Mouse (Mus musculus) forebrain, embryonic 16.5 days (tissue): ENCODE data around the gene Ankrd36. TPM values are rescaled to one million over a fixed set of nuclear protein-coding genes. Genes with fewer than 3 reads are reported as not detected.

Experiments
- ATAC-seq: fragments of 200-750 bp; cut with Nextera tagmentation; 2 replicates; pipeline ENCODE4 v1.8.0; 2017; ENCODE audit warnings: mild to moderate bottlenecking, moderate library complexity
- H3K27ac ChIP-seq: fragments of 300-500 bp; sonication (generic); 2 replicates; pipeline ENCODE4 v1.5.1; 2014; ENCODE audit warnings: low read length, control low read depth
- H3K27me3 ChIP-seq: fragments of 300-500 bp; sonication (generic); replicated peaks from 2 replicates; pipeline ENCODE4 v1.6.1; 2014; ENCODE audit warnings: low read length; ENCODE audit not compliant: control insufficient read depth, insufficient read depth
- H3K36me3 ChIP-seq: fragments of 300-500 bp; sonication (generic); 2 replicates; pipeline ENCODE4 v1.6.1; 2014; ENCODE audit not compliant: control insufficient read depth, insufficient read depth
- H3K4me1 ChIP-seq: fragments of 300-500 bp; sonication (generic); replicated peaks from 2 replicates; pipeline ENCODE4 v1.6.1; 2014; ENCODE audit warnings: low read length; ENCODE audit not compliant: control insufficient read depth, insufficient read depth
- H3K4me2 ChIP-seq: fragments of 300-500 bp; sonication (generic); 2 replicates; pipeline ENCODE4 v1.6.1; 2014; ENCODE audit warnings: mild to moderate bottlenecking, low read length, control low read depth
- H3K4me3 ChIP-seq: fragments of 300-500 bp; sonication (generic); replicated peaks from 2 replicates; pipeline ENCODE4 v1.5.1; 2014; ENCODE audit warnings: mild to moderate bottlenecking, low read length, control low read depth
- H3K9ac ChIP-seq: fragments of 300-500 bp; sonication (generic); replicated peaks from 2 replicates; pipeline ENCODE4 v1.6.1; 2014; ENCODE audit warnings: low read depth, low read length, control low read depth
- H3K9me3 ChIP-seq: fragments of 300-500 bp; sonication (generic); 2 replicates; pipeline ENCODE4 v1.6.1; 2016; ENCODE audit warnings: low read length; ENCODE audit not compliant: control insufficient read depth
- WGBS: fragments of 180-500 bp; shearing (Covaris S2); extraction: QIAGEN DNeasy Blood & Tissue Kit; methylation state at CpG from one replicate; pipeline ENCODE4 v1.1.7; 2014; 5-methylcytosine and 5-hydroxymethylcytosine counted together
- polyA plus RNA-seq: library from polyadenylated mRNA; unstranded; fragments of >200 nt; fragmentation: Nextera tagmentation; extraction: Ambion mirVana; gene quantifications from 2 replicates; pipeline ENCODE4 v1.2.1, GENCODE M21; 2015

Ankrd36 gene
- polyA plus RNA-seq, 1 experiment from 2014 or later = not detected

DNA sequence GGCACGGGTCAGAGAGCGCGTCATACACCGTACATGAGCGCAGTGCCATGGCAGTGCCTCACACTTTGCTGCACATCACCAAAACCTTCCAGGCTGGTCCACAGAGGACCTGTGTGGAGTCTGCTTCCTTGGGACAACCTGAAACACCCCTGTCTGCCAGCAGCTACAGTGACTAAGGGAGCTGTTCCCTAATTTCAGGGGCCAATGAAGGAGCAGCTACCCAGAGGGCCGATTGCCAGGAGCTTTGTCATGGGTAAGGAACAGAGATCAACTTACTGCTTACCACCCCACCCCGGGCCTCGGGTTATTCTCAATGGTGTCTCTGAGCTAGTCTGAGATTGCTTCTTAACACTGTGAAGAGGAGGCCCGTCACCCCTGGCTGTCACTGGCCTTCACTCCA is 145.7 kb downstream of the Ankrd36 start:
- no peak overlapping the region for H3K9ac ChIP-seq
- H3K4me1 ChIP-seq = no peaks in the 10 kb centered on the region
- H3K27ac ChIP-seq = no peak overlapping the region
- H3K27me3 ChIP-seq = no peaks in the 10 kb centered on the region
- WGBS = 93% methylated on average over 9 of the region's 9 CpGs
- no peak overlapping the region for H3K4me3 ChIP-seq
- peaks cover 25% of the 10 kb centered on the region for H3K36me3 ChIP-seq
- no peak for ATAC-seq
- no peak overlapping the region for H3K4me2 ChIP-seq
- no peaks in the 10 kb centered on the region for H3K9me3 ChIP-seq

GRCm38 (mm10) chr11:5715630-5716105 is 146.2 kb downstream of the Ankrd36 start, which contains the start of gene Mrps24:
Mrps24 (minus strand) TSS chr11:5715680.
- Histone ChIP-seq H3K27ac (no peak within 1 kb of the TSS), H3K9ac (no peak within 1 kb of the TSS), H3K27me3 (no peaks in the 10 kb centered on the region), H3K9me3 (no peaks in the 10 kb centered on the region), H3K4me1 (no peaks in the 10 kb centered on the region), H3K36me3 (peaks cover 25% of the 10 kb centered on the region), H3K4me2 (no peak within 1 kb of the TSS), H3K4me3 (no peak within 1 kb of the TSS)
- WGBS = 85% methylated on average over 14 of the region's 14 CpGs
- ATAC-seq = no peak

DNA sequence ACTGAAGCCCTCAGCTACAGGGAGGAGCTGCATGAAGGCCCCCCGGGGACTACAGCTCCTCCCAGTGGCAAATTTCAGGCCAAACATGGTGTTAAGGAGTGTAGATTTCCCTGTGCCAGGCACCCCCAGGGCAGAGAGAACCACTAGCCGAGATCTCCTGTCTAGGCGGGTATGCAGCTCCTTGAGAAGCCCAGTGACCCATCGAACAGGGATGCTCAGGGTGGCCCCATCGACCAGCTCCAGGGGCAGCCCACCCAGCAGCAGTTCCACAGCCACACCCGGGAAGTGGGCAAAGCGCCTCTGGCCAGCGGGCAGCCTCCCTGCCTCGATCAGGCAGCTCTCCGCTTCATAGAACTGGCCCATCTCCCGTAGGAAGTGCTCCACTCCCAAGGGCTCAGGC is 146.8 kb downstream of the Ankrd36 start:
- Histone ChIP-seq H3K9ac (no peak overlapping the region), H3K4me3 (no peak overlapping the region), H3K27ac (no peak overlapping the region), H3K27me3 (no peaks in the 10 kb centered on the region), H3K9me3 (no peaks in the 10 kb centered on the region), H3K36me3 (peaks cover 25% of the 10 kb centered on the region), H3K4me1 (no peaks in the 10 kb centered on the region), H3K4me2 (no peak overlapping the region)
- 94% methylated on average over 11 of the region's 11 CpGs for WGBS
- ATAC-seq = no peak

DNA sequence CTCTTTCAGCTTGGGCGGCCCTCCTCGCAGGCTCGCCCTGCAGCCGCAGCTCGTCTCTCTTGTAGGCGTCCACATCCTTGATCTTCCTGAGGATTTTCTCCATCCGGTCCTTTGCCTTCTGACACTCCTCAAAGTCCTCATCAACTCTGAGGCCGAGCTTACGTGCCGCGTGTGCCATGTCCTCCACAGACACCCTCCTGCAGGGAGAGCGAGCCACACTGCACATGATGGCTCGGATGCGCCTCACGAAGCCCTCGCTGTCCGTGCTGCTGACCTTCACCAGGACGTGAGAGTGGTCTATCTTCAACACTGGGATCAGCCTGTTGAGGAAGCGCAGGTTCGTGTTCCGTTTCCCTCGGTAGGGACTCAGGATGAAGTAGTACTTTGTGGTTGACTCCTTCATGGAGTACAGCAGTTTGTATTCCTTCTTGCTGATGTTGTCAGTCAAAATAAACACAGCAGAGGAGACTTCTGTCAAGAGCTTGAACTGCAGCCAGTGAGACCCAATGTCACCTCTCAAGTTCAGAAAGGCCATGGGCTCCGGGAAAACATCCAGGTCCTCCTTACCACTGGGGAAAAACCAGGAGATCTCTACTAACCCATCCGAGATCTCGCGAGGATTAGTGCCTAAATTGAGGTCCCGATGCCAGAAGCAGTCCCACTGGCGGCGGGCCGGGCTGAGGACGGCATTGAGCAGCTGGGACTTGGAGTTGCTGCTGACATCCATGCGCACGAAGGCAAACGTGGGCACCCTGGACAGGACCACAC is 147.6 kb downstream of the Ankrd36 start:
- Histone ChIP-seq H3K9ac (no peak overlapping the region), H3K27ac (no peak overlapping the region), H3K36me3 (peaks cover 25% of the 10 kb centered on the region), H3K27me3 (no peaks in the 10 kb centered on the region), H3K9me3 (no peaks in the 10 kb centered on the region), H3K4me2 (no peak overlapping the region), H3K4me3 (no peak overlapping the region), H3K4me1 (no peaks in the 10 kb centered on the region)
- WGBS = 94% methylated on average over 34 of the region's 34 CpGs
- no peak for ATAC-seq

GRCm38 (mm10) chr11:5718611-5719354 is 149.3 kb downstream of the Ankrd36 start:
- Histone ChIP-seq H3K9me3 (no peaks in the 10 kb centered on the region), H3K36me3 (peaks cover 27% of the 10 kb centered on the region), H3K27ac (no peak overlapping the region), H3K27me3 (no peaks in the 10 kb centered on the region), H3K4me2 (no peak overlapping the region), H3K4me3 (no peak overlapping the region), H3K9ac (no peak overlapping the region), H3K4me1 (no peaks in the 10 kb centered on the region)
- 94% methylated on average over 12 of the region's 12 CpGs for WGBS
- no peak for ATAC-seq

DNA sequence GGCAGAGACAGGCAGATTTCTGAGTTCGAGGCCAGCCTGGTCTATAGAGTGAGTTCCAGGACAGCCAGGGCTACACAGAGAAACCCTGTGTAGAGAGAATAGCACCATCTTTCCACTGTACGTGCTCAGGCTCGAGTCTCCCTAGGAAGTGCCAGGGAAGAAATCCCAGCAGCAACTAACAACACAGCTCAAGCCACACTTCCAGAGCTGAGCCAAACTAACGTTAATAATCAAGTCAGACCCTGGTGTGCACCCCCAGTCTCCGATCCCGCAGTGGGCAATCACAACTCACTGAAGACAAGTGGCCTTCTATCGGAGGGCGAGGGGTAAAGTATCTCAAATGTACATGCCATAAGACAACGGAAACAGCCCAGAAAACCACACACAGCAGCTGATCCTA is 160.1 kb downstream of the Ankrd36 start:
- Histone ChIP-seq H3K4me1 (no peaks in the 10 kb centered on the region), H3K4me2 (no peak overlapping the region), H3K9me3 (no peaks in the 10 kb centered on the region), H3K27ac (no peak overlapping the region), H3K36me3 (no peaks in the 10 kb centered on the region), H3K9ac (no peak overlapping the region), H3K4me3 (no peak overlapping the region), H3K27me3 (no peaks in the 10 kb centered on the region)
- WGBS = 92% methylated on average over 9 of the region's 9 CpGs
- ATAC-seq = no peak

DNA sequence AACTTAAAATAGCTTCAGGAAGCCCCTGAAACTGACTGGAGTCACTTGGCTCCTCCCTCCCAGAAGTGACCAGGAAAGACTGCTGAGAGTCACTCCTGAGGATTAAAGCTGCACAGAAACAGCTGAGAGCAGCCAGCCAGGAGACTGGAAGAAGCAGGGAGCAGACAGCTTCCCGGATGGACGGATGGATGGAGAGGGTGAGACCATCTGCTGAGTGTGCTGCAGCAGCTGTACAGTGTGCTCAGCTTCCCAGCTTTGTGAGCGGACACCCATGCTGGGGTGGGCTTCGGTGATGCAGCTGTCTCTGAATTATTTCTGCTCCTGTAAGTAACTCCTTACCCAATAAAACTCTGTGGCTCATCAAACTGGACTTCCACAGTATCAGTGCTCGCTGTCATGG is 162.9 kb downstream of the Ankrd36 start:
- ATAC-seq = no peak
- Histone ChIP-seq H3K36me3 (no peaks in the 10 kb centered on the region), H3K4me3 (no peak overlapping the region), H3K9ac (no peak overlapping the region), H3K4me1 (no peaks in the 10 kb centered on the region), H3K4me2 (no peak overlapping the region), H3K27me3 (no peaks in the 10 kb centered on the region), H3K9me3 (no peaks in the 10 kb centered on the region), H3K27ac (no peak overlapping the region)
- WGBS = 61% methylated on average over 5 of the region's 5 CpGs

DNA sequence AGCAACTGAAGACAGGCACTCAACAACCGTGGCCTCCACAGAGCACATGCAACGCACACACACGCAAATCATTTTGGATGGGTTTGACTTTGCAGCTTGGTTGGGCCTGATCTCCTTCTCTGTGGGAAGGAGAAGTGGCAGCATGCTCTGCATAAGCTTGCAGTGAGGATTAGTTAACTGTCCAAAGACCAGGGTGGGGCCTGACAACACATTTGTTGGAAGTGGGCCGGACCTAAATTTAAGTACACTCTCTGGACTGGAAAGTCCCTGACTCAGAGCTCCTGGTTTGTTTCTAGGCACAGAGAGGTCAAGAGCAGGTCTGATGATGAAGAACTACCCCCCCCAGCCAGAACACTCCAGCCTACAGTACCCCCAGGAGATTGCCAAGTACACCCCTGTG is 164.8 kb downstream of the Ankrd36 start:
- no peak overlapping the region for H3K4me3 ChIP-seq
- H3K27ac ChIP-seq = no peak overlapping the region
- WGBS = 94% methylated on average over 4 of the region's 4 CpGs
- no peaks in the 10 kb centered on the region for H3K9me3 ChIP-seq
- H3K36me3 ChIP-seq = no peaks in the 10 kb centered on the region
- no peaks in the 10 kb centered on the region for H3K4me1 ChIP-seq
- no peaks in the 10 kb centered on the region for H3K27me3 ChIP-seq
- no peak overlapping the region for H3K4me2 ChIP-seq
- H3K9ac ChIP-seq = no peak overlapping the region
- no peak for ATAC-seq

DNA sequence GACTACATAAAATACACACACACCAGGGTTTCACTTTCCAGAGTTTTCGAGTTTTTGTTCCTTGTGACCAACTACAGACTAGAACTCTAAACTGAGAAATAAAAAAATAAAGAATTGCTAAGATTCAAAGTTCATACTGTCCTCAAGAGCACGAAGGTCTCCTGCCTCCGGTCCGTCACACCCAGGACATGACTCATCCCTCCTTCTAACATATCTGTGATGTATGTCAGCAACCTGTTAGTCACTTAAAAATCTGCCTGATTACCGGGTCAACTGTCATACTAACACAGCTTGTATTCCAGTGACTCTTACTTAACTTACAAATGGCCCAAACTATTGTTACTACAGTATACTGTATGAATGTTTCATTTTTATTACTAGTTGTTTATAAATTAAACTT is 167.7 kb downstream of the Ankrd36 start:
- H3K36me3 ChIP-seq = no peaks in the 10 kb centered on the region
- H3K27me3 ChIP-seq = no peaks in the 10 kb centered on the region
- peaks cover 9% of the 10 kb centered on the region for H3K4me1 ChIP-seq
- no peaks in the 10 kb centered on the region for H3K9me3 ChIP-seq
- ATAC-seq = no peak
- 94% methylated on average over 5 of the region's 5 CpGs for WGBS
- H3K4me2 ChIP-seq = no peak overlapping the region
- H3K4me3 ChIP-seq = no peak overlapping the region
- H3K9ac ChIP-seq = no peak overlapping the region
- H3K27ac ChIP-seq = no peak overlapping the region
